Mouse (Mus musculus) lung, postnatal 0 days (tissue): ENCODE data around the gene Slc9a9.

Source experiments
- CTCF ChIP-seq: IDR thresholded peaks from 2 replicates; pipeline ENCODE4 v1.5.1; 2016; ENCODE audit warnings: antibody characterized with exemption, mild to moderate bottlenecking
- EP300 ChIP-seq: IDR thresholded peaks from 2 replicates; pipeline ENCODE4 v1.6.1; 2016; ENCODE audit warnings: antibody characterized with exemption, mild to moderate bottlenecking, control low read depth

DNA sequence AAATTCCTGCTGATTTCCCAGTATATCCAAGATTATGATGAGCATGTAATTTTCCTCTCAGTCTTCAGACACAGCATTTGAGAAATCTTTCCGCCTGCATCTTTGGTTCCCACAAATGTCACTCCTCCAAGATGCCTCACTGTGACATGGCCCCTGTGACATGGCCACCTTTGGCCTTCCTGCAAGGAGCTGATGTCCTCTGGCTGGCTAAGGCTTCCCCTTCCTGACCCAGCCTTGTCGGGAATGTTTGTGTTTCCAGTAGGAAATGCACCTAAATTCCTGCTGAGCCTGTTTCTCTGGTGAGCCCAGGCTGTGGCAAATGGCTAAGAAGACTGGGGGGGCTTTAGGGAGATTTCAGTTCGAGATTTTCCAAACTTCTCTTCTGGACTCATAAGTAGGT, 480.4 kb downstream of the Slc9a9 start:
- no peak for TF ChIP-seq CTCF
- TF ChIP-seq EP300, result no peak
